Mouse (Mus musculus): ENCODE data around the gene Gm20422. TPM values are rescaled to one million over a fixed set of nuclear protein-coding genes. Genes with fewer than 3 reads are reported as not detected.

Gene Gm20422
- 1 to 10 TPM in 3 of 4 experiments, under 1 TPM in 1; 0.52 to 3.2 (median 2.6) TPM for total RNA-seq (2022)

DNA sequence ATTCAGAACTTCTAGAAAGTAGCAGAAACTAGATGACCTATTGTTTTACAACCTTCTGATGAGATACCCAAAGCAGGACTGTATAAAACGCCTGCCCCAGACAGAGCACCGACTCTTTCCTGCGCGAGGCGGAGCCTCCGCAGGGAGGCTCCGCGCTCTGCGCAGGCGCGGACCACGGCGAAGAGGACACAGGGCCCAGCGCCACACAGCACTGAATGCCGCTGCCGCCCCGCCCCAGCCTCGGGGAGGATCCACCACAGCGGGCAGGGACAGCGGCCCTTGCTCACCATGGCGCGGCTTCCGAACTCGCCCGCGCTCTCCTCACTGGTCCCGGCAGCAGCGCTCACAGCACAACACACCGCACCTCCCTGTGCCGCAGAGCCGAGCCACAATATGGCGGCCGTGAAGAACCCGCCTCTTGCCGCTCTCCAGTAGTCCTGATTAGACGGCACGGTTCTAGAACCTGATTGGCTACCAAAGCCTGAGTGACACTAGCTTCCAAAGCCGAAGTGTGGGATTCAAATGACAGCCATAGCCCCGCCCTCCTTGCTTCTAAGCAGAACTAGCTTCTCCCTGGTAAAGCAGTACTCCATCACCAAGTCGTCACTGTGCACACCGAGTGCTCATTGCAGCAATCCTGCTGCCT is at the start of gene Gm20422:
Gene Gm20422, minus strand, starts transcription at position 384 of the 646 bp plus-strand sequence.
- DNase-seq: peak; percentile 87

DNA sequence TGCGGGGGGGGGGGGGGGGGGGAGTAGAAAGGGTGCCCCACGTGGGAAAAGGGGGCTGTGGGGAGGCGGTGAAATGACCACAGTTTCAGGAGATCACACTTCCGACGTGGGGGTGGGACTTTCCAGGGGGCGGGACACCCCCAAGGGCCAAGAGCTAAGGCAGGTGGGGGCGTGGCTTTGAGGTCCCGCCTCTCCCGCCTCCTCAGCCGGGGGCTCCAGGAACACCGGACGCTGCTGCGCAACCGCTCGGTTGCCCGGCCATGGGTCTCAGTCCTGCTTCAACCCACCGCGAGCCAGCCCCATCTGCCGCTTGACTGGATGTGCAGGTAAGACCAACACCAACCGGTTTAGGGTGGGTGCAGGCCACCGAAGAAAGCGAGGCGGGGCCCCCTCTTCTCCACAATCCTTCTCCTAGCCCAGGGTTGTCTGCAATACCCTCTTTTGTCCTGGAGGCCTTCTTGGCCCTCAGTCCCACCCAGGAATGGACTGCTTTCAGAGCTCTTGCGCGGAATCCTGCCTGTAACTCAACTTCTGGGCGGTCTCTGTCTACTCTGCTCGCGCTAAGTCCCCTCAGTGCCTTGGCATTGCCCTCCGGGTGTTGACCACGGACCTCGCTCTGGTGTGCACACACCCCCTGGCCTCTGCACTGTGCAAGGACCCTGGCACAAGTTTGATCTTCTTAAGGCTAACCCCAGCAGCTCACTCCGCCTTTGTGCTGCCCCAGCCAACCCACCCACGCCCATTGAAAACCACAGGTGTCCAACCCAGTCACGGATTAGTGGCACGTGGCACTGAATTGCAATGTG is 47.9 kb upstream of the Gm20422 start, which contains the start of gene Lpar2:
Gene Lpar2, plus strand, starts transcription at position 44 of the 806 bp plus-strand sequence.
- DNase-seq: peak; percentile 52

DNA sequence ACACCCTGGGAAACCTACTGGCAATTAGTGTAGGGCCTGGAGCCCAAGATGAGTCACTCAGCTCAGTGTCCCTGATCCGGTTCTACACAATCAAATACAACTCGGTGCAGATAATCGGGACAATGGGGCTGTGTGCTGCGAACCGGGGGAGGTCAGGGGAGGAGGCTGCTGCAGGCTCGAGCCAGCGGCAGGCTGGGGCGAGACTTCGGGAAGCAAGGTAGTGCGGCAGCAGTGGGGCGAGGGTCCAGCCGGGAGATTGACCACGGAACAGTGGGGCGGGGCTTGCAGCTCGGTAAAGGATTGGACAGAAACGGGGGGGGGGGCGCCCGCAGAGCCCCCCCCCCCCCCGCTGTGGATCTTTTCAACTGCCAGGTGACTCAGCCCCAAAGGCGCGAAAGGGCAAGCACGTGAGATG is 47.3 kb upstream of the Gm20422 start:
- DNase-seq: no peak

DNA sequence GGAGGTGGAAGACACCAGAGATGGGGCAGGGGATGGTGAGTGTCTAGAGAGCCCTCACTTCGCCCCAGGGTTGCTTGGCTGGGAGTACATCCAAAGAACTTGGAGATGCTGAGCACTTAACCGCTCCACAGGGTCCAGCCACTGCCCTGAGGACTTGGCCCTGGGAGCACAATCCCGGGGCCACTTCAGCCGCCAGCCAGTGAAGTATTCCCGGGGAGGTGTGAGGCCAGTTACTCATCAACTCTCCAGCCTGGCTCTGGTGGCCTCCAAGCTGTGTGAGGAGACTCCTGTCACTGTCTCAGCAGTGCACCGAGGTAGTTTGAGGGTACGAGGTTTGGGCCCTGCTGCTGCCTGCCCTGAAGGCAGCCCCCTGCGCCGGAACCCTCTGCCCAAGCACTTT is 45.8 kb upstream of the Gm20422 start:
- DNase-seq: no peak

DNA sequence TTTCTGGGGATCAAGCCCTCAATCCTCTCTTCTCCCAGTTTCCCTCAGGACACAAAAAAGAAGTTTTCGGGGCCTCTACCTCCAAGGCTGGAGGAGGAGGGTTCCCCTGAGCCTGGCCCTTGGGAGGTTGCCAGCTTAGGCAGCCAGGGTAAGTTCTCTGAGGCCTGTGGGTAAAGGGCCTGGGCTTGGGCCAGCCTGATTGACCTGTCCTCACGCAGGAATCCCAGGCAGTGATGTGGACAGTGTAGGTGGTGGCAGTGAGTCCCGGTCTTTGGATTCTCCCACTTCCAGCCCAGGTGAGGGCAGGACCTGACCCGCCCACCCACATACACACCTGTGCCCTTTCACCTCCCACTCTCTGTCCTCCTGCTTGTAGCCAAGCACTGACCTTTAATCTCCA is 40.7 kb upstream of the Gm20422 start:
- DNase-seq: no peak

DNA sequence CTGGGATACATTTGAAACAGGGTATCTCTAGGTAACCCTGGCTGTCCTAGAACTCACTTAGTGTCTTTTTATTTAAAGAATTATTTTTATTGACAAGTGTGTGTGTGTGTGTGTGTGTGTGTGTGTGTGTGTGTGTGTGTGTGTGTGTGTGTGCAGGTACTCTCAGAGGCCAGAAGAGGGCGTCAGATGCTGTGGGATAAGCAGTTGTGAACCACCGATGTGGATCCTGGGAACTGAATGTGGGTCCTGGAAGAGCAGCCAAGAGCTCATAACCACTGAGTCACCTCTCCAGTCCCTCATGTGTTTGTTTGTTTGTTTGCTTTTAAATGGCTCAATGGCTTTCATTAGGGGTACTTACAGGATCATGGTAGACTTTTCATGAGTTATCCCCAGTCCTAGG is 40.2 kb upstream of the Gm20422 start:
- DNase-seq: no peak

DNA sequence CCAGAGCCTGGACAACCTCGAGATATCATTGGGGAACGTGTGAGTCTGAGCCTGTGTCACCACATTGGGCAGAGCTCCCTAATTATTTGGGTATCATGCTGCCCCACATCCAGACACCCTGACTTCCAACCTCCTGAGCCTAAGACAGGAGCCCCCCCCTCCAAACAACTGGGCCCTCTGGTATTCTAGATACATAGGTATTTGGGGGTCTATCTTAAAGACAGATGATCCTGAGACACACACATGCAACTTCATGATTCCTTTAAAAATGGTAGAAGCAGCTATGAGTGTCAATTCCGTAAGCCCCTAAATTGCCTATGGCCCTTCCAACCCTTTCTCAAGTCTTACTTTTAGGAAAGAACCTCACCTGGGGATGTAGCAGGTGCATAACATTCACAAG is 35.1 kb upstream of the Gm20422 start:
- no peak for DNase-seq

DNA sequence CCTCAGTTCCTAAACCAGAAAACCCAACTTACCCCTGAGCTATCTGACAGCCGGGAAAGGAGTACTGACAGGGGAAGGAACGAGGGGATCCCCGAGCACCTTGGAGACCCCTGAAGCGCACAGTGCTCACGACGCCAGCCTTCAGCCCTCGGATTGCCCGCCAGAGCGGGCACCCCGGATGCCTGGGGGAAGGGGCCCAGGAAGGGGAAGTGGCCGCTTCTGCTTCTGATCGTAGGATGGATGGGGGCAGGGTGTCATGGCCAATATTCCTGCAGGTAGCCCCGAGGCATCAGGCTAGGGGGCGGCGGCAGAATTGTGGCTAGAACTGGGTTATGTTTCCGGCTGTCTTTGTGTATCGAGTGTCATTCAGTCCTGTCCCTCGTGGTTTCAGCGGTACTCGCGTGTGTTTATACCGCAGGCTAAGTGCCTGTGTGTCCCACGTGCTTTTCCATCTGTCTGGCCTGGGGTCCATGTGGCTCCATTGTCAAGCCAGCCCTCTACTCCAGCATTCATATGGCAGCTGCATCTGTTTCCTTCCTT is 34.2 kb upstream of the Gm20422 start:
- no peak for DNase-seq

DNA sequence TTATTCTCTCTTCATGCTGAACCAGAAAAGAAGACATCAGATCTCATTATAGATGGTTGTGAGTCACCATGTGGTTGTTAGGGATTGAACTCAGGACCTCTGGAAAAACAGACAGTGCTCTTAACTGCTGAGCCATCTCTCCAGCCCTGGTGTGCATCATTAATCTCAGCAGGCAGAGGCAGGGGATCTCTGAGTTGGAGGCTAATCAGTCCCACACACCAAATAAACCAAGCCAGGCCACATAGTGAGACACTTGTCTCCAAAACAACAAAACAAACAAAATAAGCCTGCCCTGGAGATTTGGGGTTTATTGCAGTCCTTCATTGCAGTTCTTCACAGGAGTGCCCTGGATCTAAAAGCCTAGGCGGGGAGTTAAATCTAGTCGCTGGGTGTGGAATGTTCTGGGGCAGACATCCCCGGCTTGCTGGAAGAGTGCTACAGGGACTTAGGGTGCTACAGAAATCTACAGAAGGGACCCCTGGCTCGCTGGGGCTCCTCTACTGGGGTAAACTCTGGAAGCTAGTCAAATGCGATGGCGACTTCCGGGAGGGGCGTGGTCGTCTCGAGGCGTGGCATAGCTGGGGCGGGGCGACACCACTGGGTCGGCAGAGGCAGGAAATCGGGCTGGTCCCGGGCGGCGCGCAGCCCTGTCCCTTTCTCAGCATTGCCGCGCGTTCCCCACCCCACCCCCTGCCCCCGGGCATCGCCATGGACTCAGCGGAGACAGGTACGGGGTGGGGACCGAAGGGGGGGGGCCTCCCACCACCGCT is 33.6 kb upstream of the Gm20422 start, which contains the start of gene Gmip:
Gene Gmip, plus strand, starts transcription at position 586 of the 770 bp plus-strand sequence.
- DNase-seq: peak; percentile 76

DNA sequence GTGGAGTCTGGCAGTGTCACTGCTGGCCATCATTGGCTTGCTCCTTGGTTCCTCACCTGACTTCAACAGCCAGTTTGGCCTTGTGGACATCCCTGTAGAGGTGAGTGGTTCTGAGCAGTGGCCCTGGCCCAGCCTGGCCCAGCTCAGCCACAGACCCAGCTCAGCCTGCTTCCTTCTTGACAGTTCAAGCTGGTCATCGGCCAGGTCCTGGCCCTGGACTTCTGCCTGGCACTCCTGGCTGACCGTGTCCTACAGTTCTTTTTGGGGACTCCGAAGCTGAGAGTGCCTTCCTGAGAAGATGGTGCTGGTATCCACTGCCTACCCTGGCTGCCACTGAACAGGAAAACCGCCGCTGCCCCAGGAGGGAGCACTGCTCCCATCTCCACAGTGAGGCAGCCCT is 32.5 kb upstream of the Gm20422 start:
- no peak for DNase-seq

DNA sequence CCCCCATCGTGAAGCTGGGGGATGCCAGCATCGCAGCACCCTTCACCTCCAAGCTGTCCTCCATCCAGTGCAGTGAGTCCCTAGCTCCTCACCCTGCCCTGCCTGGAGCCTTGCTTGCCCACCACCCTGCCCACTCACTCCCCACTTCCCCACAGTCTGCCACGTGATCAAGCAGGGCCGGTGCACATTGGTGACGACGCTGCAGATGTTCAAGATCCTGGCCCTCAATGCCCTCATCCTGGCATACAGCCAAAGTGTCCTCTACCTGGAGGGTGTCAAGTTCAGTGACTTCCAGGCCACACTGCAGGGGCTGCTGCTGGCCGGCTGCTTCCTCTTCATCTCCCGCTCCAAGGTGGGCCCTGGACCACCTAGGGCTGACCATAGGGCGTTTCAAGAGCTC is 30.8 kb upstream of the Gm20422 start:
- DNase-seq: no peak

DNA sequence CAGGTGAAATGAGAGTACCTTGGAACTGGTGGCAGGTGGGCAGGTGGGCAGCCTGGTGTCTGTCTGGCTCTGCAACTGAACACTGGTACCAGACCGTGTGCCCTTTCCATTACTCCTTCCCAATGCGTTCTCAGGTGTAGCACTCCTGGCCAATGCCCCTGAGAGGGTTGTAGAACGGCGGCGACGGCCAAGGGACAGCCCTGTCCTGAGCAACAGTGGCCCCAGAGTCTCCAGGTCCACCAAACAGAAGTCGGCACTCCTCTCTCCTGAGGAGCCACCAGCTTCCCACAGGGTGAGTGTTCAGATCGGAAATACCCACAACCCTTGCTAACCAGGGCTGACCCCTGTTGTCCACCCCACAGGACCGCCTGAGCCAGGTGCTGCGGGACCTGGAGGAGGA is 30.4 kb upstream of the Gm20422 start:
- DNase-seq: no peak

DNA sequence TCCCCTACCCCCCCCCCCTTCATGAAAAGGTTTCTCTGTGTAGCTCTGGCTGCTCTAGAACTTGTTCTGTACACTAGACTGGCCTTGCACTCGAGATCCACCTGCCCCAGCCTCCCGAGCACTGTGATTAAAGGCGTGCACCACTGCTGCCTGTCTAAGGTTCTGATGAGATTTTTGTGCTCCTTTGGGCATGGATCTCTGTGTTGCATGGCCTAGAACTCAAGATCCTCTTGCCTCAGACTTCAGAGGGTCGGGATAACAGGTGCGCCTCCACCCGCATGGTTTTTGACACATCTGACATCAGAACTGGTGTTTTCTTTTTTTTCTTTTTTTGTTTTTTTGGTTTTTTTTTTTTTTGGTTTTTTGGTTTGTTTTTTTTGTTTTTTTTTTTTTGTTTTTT is 29.9 kb upstream of the Gm20422 start:
- DNase-seq: no peak

DNA sequence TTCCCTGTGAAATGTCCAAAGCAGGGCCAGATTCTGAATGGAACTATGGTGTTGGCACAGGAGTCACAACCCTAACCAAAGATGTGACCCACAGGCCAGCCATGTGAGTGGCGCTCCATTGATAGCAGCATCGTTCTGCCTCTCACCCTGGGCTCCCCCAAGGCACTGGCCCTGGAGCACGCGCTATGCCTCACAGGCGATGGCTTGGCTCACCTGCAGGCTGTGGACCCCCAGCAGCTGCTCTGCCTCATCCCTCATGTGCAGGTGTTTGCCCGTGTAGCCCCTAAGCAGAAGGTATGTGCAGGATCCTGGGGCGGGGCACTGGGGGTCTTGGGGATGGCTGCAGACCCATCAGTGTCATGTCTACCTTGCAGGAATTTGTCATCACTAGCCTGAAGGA is 28.7 kb upstream of the Gm20422 start:
- DNase-seq: no peak

DNA sequence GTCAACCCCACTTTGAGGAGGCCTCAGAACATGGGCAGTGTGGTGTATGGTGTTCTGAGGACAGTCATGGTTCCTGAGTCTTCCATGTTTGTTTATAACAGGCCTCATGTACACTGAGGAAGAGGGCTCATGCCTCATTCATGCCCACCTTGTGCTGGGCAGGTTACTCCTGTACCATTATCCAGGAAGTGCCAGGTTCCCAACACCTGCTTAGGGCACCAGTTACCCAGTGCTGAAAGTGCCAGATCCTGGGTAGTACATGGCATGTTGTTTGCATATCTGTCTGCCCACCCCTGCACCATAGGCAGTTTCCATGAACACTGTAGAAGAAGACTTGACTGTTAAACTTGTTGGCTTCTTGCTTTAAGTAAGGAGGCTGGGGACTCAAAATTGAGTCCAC is 27.5 kb upstream of the Gm20422 start:
- DNase-seq: no peak

DNA sequence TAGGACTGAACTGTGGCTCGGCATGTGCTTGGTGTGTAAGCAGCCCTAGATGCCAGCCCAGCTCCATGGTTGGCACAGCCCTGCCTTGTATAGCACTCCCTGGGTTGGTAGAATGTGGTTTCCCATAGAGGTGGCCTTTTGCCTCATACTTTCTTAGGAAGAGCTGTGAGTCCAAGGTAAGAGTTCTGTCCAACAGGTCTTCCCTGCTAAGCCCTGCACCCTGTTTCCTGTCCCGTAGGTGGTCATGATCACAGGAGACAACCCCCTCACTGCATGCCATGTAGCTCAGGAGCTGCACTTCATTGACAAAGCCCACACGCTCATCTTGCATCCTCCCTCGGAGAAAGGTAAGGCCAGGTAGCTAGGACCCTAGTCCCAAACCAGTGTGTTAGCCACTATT is 27.1 kb upstream of the Gm20422 start:
- DNase-seq: no peak

DNA sequence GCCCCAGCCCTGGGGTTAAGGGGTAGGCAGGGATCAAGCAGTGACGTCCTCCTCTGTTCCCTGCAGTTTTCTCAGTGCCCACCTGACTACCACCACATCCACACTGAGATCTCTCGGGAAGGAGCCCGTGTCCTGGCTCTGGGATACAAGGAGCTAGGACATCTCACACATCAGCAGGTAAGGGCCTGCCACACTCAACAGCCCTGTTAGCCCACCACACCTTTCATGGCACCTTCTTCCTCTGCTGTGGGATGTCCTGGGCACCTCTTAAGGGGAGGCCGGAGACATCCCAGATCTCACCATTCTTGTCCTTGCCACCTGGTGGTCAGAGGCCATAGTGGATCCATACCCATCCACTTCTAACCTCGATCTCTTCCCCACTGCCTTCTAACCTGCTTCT is 25.3 kb upstream of the Gm20422 start:
- no peak for DNase-seq

DNA sequence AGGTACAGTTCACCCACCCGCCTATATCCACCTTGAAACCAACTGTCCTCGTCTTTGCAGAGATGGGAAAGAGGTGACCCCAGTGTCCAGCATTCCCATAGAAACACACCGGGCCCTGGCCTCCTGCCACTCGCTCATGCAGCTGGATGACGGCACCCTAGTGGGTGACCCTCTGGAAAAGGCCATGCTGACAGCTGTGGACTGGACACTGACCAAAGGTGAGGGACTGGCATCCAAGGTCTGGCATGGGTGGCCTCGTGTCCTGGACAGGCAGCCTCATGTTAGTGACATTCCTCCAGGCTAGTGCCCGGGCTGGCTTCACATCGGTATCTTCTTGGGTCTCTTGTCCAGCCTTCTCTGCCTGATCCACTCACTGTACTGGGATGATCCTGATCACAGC is 24.6 kb upstream of the Gm20422 start:
- DNase-seq: no peak

DNA sequence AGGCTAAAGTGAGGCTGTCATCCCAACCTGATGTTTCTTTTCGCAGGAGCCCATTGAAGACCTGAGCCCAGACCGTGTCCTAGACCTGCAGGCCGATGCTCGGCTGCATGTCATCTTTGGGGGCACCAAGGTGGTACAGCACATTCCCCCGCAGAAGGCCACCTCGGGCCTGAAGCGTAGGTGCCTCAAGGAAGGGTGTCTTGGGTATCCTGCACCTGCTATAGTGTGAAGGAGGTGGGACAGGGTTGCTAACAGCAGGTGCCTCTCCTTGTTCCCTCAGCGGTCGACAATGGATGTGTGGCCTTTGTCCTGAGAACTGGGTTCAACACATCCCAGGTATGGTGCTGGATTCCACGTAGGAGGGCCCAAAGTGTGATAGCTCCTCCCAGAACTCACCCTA is 23.0 kb upstream of the Gm20422 start:
- no peak for DNase-seq

DNA sequence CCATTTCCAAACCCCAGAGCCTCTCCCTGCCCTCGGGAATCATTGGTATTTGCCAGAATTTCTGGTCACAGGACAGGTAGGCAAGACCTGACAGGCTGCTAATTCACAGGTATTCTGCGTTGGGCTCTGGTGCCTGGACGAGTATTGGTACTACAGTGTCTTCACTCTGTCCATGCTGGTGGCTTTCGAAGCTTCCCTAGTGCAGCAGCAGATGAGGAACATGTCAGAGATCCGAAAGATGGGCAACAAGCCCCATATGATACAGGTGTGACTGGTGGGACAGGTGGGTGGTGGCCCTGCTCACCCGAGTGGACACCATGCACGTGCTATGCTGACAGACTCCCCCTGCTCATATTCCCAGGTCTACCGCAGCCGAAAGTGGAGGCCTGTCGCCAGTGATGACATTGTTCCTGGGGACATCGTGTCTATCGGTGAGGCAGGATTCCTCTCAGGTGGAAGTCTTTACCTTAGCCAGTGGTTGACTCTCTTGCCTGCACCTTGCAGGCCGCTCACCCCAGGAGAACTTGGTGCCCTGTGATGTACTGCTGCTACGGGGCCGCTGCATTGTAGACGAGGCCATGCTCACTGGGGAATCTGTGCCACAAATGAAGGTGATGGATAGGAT is 22.1 kb upstream of the Gm20422 start:
- no peak for DNase-seq

DNA sequence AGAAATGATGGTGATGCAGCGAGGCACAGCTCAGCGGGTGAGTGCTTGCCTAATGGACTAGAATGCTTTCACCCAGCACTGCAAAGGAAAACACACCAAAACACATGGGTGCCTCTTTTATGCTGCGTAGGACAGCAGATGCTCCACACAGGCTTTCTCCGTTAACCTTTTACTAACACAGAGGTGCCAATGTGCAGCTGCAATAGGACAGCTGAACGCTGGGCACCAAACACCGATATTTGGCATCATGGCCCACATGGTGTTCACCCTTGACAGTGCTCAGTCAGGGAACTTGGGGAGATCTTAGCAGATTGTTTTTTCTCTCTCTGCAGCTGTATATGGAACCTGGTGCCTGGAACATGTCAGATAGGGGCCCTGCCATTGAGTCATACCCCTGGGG is 20.2 kb upstream of the Gm20422 start:
- DNase-seq: no peak

DNA sequence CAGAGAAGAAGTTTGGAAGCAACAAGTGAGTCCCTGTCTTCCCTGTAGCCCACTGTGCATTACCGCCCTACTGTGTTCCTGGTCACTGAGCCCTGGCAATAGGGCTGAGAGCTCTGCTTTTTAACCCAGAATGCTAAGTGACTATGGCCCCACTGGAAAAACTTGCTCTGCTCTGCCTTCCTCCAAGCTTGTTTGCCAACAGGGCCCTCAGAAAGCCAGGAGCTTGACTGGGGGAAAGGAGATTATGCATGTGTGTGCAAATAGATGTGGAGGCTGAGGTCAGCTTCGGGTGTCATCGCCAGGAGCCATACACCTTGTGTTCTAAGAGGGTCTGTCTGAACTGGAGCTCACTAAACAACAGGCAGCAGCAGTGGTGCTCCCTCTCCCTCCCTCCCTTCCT is 19.4 kb upstream of the Gm20422 start:
- DNase-seq: no peak

DNA sequence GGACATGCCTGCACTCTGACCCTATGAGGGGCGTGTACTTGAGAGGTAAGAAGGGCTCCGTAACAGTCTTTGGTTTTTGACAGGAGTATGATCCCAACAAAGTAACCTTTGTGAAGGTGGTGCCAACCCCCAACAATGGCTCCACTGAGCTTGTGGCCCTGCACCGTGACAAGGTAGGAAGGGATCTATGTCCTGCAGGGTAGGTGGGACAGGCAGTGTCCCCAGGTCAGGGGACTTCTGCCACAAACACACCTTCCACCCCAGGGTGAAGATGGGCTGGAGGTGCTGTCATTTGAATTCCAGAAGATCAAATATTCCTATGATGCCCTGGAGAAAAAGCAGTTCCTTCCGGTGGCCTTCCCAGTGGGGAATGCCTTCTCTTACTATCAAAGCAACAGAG is 19.0 kb upstream of the Gm20422 start:
- DNase-seq: no peak
